Mouse (Mus musculus): ENCODE results near the gene Dnah11.
A peak's percentile ranks its signal among the peaks of the same experiment; 100 is the strongest.

The Dnah11 gene

DNA sequence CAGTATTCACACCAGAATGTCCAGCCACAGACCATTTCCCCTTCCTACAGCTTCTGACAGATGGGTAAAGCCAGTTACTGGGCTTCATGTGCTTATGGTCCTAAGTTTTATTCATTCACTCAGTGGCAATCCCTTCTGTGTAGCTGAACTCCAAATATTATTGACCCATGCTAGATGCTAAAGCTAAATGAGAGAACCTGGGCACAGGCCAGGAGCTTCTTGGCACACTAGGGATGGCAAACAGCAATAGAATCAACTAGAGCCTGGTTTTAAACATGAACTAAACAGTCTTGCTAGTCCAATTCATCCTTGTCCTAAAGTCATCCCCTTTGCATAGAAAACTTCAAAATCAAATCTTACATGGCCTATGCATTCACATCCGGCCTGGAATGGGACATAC is 113.6 kb downstream of the Dnah11 start:
- no peak for DNase-seq (ENCODE audit: low read depth, low spot score)

DNA sequence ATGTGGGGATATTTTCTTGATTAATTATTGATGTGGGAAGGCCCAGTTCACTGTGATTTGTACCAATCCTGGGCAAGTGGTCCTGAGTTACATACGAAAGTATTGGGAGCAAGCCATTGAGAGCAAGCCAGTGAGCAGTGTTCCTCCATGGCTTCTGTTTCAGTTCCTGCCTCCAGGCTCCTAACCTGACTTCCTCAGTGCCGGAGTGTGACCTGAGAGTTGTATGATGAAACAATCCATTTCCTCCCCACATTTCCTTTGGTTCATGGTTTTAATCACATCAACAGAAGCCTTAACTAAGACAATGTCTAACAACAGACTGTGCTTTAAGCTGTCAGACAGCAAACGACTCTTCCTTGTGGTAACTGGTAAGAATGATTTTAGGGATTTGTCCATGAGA is 114.0 kb downstream of the Dnah11 start:
- DNase-seq (ENCODE audit: low read depth, low spot score): no peak

DNA sequence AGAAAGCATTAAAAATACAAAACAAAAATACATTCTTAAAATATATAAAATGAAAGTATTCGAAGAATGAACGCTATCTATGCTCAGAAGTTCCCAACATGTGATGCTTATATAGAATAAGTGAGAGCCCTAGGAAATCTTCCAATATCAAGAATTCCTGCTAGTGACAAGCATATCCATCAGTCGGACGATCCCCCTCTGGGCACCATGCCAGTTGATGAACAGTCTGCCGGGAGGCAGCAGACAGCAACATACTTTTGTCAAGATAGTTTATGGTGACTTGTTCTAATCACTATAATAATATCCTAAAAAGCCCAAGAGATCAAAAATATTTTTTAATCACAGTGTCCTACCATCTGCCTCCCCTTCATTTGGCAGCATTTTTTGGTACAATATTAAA is 114.7 kb downstream of the Dnah11 start:
- DNase-seq (ENCODE audit: low read depth, low spot score): no peak

DNA sequence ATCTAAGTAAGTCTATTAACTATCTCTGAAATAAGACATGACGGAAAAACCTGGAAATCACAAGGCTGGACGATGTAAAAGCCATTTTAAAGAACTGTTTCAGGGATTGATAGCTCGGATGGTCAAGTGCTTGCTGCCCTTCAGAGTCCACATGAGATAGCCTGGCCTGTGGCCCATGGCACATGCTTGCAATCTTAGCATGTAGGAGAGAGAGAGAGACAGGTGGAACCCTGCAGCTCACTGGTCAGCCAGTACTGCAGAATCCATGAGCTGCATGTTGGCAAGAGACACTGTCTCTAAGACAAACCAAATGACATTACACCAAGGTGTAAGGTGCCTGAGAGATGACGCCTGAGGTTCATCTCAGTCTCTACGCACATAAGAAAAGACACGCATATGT is 118.4 kb downstream of the Dnah11 start:
- DNase-seq (ENCODE audit: low read depth, low spot score): no peak

DNA sequence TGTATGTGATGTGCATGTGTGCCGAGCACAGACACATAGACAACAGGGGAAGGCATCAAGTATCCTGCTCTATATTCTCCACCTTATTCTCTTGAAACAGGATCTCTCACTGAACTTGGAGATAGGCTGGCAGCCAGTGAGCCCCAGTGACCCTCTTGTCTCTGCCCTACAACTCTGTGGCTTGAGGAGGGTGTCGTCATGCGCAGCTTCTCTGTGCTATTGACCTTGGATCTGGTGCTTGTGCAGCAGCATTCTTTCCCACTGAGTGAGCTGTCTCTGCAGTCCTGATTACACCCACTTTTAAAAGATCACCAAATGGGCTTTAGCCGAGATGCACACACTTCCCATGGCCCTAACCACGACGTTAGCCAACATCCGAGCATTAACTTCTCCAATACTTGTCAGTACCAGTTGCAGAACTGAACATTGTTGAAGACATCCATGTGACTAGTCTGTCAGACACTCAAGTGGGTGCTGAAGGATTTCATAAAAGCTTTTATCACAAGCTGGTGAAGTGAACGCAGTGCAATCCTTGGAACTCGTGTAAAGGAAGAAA is 120.3 kb downstream of the Dnah11 start:
- no peak for DNase-seq (ENCODE audit: low read depth, low spot score)

DNA sequence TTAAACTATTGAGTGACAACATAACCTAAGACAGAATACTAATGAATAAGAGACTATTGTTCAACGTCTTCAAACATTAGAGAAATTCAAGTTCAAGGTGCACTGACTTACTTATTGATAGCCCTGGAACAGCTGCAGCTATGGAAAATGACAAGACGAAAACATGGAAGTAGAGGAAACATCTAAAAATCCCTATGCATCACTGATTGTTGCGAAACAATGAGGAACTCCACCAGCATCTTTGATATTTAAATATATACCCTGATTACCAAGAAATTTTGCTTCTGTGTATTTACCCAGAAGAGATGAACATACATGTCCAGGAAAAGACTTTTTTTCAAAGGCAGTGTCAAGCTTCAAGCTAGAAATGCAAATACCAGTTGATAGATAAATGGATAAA is 122.0 kb downstream of the Dnah11 start:
- DNase-seq (ENCODE audit: low read depth, low spot score): no peak

DNA sequence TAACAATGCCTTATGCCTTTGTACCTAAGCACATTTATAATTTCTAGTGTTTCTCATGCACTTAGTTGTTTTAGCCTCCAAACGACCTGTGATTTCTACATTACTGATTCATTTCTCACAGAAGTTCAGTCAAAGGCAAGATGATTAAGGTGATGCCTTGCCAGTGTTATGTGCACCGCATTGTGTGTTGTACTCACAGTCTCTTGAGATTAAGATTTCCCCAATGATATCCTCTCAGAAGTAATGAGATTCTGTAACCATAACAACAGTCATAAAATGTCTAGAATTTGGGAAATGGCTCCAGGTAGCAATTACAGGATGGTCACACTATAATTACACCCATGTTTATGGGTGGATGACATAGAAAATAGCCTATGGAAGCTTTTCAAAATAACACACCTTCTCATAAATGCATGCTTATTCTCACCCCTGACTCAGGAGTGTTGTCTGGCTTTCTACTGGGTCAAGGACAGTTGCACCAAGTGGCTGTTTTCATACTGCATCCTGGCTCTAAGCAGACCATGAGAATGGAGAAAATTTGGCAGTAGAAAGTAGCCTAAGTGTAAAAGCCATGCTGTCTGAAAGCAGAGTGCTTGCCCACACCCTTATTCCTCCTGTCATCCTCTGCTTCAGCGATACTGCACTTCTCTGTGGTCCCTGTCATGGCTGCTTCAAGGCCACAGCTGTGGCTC is 126.5 kb downstream of the Dnah11 start:
- no peak for DNase-seq (ENCODE audit: low read depth, low spot score)

DNA sequence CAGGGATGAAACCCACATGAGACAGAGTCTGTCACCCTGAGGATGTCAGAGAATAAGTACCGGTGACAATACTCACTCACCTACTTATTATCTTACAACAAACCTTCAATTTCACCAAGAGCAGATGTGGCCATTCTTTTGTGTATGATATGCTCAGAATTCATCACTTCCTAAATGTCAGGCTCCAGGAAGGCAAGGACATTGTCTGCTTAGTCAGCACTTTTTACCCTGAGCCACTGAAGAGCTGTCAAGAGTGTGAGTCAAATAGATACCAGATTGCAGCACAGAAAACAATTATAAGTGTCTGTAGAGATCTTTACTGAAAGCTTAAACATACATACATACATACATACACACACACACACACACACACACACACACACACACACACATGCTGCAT is 127.2 kb downstream of the Dnah11 start:
- no peak for DNase-seq (ENCODE audit: low read depth, low spot score)

DNA sequence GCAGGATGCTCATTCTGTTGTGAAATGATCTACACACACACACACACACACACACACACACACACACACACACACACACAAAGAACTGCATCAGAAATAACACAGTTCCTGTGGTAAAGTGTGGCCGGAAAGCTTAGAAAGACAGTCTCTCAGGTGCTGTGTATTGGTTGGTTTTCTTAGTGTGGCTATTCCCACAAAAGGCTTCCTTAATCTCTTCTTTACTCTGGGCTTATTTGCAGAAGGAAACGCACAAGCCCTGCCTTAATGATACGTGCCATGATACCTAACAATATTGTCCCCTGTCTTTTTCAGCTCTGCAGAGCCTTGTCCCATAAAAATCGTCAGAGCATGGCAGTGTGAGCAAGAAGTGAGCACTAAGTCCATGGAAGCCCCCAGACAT is 130.1 kb downstream of the Dnah11 start:
- no peak for DNase-seq (ENCODE audit: low read depth, low spot score)

DNA sequence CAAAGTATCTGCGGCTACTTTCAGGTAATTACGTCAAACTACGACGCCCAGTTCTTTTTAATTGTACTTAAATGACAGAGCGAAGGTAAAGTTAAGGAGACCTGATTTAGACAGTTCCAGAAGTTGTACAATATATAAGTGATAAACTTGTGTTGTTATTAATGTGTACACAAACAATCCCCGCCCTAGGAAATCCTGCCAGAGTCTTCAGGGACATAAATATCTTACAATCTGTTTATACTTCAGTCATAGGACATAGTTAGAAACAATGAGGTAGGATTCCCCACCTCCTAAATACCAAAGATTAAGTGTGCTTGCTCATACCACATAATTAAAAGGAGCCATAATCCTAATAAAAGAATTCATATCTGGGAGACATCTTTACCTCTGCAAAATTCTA is 136.5 kb downstream of the Dnah11 start:
- DNase-seq (ENCODE audit: low read depth, low spot score): no peak

DNA sequence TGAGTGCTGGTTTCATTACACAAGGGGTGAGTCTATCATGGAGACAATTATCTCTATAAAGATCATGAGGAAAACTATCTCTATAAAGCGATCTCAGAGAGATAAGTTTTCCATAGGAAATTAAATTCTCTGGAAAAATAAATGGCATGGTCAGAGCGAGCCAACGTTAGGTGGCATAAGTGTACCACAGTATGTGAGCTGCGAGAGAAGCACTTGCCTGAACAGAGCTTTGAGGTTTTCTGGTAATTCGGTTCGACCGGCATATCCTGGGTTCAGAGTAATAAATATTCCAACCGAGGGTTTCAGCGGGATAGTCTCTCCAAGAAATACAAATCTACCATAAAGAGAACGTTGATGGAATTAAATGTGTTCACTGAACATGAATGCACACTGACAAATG is 142.0 kb downstream of the Dnah11 start:
- peak; percentile 3 for DNase-seq (ENCODE audit: low read depth, low spot score)

DNA sequence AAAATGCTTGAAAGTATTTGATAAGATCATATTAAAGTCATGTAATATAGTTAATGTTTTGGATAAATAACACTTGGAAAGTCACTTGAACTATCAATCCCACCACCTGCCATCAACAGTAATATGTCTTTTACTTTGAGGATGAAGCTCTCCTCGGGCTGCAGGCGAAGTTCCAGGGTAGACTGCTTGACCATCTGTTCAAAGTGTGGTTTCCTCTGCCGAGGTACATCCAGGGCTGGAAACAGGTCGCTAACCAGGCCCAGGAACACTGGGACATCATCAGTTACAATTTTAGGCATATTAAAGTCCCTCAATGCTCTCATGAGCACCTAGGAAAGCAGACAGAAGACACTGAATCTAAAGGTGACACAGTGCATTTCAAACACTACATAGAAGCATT is 153.5 kb downstream of the Dnah11 start:
- no peak for DNase-seq (ENCODE audit: low read depth, low spot score)

DNA sequence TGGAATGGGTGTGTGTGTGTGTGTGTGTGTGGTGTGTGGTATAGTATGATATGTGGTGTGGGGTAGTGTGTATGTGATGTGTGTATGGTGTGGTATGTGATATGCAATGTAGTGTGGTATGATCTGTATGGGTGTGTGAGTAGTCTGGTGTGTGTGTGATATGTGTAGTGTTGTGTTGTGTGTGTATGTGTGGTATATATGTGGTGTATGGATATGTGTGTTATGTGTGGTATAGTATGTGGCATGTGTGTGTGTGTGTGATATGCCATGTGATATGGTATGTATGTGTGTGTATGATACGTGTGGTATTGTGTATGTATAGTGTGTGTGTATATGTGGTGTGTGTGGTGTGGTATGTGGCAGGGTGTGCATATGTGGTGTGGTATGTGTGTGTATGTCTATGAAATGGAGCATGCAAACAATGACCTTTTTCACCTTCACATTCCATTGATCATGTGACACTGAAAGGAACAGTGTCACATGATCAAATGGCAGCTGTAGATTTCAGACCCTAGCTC is 155.7 kb downstream of the Dnah11 start:
- no peak for DNase-seq (ENCODE audit: low read depth, low spot score)

DNA sequence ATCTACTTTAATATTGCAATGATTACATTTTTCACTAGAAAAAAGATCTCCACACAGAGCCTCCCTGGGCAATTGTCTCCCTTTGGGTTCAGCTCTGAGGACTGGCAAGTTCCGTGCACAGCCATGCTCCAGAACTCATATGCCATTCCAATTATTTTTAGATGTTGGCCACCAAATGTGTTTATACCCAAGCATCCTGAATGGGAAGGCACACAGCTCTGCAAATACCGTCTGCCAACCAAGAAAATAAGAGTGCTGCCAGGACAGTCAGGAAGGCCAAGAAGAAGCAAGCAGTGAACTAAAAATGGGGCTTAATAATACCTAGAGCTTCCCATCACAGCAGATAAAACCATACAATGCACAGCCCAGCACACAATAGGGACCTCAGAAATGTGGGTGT is 156.6 kb downstream of the Dnah11 start:
- DNase-seq (ENCODE audit: low read depth, low spot score): no peak

DNA sequence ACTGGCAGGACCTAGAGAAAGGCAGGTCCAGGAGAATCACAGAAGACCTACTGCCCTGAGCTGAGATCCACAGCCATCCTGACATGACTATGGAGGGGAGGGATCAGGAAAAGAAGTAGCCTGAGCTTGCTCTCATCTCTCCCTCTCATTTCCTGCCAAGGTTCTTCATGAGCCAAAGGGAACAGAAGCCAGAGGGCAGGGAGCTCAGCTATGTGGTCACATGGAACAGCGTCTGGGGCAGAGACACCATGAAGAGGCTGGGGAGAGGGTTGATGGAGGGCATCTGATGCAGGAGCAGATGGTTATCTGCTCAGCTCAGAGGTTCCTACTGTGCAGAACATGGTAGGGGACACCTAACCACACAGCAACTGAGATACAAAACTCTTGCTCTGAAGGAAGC is 163.9 kb downstream of the Dnah11 start:
- no peak for DNase-seq (ENCODE audit: low read depth, low spot score)

DNA sequence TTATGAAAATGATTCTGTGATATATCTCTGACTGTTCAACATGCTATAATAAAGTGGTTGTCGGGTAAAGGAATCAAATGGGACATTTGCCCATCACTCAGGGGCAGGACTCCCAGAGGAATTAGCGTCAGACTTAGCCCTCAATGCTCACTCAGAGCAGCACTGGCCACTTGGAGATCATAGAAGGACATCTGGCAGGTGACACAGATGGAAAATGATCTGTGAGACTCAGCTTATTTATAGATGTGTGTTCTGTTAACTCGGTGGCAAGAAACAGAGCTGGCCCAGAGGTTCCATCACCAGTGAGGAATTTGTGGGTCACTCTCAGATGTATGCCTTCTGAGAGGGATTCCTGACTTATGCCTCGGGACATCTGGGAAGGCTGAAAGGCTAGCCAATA is 173.1 kb downstream of the Dnah11 start:
- no peak for DNase-seq (ENCODE audit: low read depth, low spot score)

DNA sequence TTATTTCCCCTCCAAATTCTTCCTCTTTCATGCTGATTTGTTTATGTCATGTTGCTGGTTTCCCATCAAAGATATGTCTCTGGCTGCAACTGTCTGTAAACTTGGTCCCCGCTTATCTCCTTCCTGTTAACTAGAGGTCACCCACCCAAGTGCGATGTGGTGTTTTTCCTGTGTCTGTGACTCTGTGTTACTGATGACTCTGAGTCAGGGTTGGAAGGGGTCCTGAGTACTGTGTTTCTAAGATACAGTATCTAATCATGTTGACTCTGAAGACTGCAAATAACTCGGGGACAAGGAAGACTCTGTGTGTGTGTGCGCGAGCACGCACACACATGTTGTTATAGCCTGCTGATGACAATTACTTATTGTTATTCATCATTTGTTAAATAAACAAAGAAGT is 179.9 kb downstream of the Dnah11 start:
- DNase-seq (ENCODE audit: low read depth, low spot score): no peak

DNA sequence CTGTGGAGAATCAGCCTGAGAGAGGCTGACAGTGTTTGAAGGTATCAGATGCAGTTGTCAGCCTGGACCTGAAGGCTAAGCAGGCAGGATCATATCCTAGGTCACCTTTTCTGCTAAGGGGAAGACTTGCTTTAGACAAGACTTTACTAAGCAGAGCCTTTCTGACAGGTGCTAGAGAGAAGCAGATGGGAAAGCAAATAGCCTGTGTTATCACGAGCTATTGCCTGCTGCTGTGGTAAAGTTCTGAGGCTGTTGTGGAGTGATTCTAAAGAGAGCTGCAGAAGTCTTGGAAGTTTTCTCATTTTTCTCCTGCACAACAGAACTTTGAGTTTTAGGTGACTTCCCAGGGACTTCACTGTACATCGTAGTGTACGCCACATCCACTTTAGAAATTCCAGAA is 185.0 kb downstream of the Dnah11 start:
- no peak for DNase-seq (ENCODE audit: low read depth, low spot score)

DNA sequence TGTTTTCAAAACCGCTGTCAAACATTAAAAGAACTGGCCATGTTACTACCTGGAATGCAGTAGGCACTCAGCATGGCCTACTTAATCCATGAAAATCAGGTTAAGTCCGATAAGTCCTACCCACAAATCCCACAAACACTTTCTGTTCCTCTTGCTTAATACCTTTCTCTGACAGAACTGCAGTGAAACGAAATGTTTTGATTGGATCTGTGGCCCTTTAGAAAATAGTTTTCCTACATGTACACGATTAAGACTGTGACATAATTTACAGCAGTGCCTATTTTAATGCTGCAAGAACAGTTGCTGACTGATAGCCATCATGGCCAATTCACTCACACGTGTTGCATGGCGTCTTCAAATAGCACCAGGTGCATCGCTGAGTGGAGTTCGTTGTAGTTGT is 186.9 kb downstream of the Dnah11 start:
- no peak for DNase-seq (ENCODE audit: low read depth, low spot score)

DNA sequence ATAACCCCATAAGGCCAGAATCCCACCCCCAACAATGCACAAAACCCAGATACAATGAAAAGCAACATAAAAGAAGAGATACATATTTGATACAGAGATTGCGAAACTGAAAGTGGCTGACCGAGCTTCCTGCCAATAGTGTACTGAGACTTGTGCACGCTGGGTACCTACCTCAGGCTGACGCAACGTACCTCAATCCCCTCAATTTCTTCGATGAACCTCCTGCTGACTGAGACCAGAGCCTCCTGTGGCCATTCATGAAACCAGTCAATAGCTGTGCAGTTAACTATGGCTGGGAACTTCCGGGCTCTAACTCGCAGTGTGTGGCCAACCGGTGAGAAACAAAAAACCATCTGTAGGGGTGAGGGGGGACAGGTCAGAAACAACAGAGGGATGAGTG is 203.9 kb downstream of the Dnah11 start:
- DNase-seq (ENCODE audit: low read depth, low spot score): no peak

DNA sequence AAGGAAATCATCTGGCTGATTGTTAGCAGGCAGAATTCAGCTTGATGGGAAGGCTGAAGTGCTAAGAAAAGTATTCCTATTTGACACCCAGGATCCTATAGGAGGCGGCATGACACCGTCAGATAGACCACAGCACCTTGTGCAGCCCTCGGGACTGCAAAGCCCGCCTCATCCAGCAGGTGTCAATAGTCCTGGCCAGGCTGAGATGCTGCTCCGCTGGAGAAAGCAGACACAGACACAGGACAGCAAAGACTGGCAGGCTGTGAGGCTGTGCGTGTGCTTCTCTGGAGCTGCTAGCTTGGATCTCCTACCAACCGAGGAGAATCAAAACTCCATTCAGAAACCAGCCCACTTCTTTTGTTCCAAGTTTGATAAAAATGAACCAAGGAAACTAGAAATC is 205.3 kb downstream of the Dnah11 start:
- peak; percentile 77 for DNase-seq (ENCODE audit: low read depth, low spot score)

DNA sequence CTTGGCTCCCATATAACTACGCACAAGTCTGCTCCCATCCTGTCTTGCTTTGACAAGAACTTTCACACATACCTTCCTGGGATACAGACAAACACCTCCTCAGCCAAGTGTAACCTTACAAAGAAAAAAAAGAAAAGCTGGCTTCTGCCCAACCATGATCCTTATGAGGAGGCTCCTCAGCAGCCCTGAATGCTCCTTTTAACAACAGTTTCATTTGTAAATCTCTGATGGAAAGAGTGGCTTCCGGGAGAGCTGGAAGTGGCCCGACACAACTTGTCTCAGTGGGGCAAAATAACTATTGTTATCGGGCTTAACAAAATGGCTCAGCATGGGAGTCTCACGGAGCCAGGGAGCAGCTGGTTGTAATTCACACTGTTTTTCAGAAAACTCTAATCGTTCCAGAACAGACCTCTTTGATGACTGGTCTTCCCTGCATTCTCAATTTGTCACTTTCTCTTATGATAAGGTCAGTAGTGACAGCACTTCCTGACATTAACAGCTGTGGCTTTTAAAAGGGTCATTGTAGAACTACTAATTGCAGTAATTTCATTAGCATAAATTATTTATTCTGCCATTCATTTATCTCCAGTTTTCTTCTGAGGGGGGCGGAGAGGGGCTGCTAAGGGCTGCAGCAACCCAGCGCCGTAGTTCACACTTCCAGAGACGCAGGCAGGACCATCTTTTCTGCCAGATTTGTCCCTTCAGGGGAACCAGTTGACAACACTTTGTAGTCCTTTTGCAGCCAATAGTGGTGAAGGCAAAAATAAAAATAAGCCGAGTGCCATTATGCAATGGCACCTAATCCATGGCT is 209.6 kb downstream of the Dnah11 start:
- no peak for DNase-seq (ENCODE audit: low read depth, low spot score)

DNA sequence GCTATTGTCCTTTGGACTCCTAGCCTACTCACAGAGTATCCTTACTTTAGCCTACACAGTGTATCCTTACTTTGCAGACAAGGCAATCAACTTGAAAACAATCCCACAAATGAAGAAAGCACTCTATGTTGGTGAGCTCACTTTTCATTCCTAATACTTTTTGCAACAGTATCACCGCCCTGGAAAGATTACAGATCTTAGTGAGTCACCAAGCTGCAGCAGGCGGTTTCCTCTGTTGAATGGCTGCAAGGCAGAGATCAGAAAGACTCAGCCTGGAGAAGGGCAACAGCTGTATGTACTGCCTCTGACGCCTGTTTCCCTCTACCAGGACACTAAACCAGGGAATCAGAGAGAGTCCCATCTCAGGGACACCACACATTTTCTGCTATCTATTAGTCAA is 218.5 kb downstream of the Dnah11 start:
- DNase-seq (ENCODE audit: low read depth, low spot score): no peak
